Mouse (Mus musculus) MEL (cell line): Measurements from ENCODE around the gene Ndufaf2. TPM values are rescaled to one million over a fixed set of nuclear protein-coding genes. Genes with fewer than 3 reads are reported as not detected.

ENCODE experiments used
- DNase-seq: peaks from one replicate; pipeline ENCODE4 v3.0.0; 2011; ENCODE audit warnings: low read depth, low spot score
- H3K27ac ChIP-seq: 2 replicates; pipeline ENCODE4 v1.5.1; 2012; ENCODE audit warnings: low read depth, mild to moderate bottlenecking, control low read depth, low read length, moderate library complexity; ENCODE audit not compliant: control insufficient read depth
- H3K27me3 ChIP-seq, 2 experiments: fragments of 150-350 bp in 1 of 2; sonication (generic) in 1 of 2; 2 replicates each; pipeline ENCODE4 v1.6.1; 2012; ENCODE audit warnings: low read length in 2 of 2, mild to moderate bottlenecking in 2 of 2, improper control_type of control experiment in 1 of 2, moderate library complexity in 1 of 2; ENCODE audit not compliant: insufficient read depth in 2 of 2, control insufficient read depth in 1 of 2
- H3K36me3 ChIP-seq, 2 experiments: 2 replicates each; pipeline ENCODE4 v1.6.1; 2012 to 2014; ENCODE audit warnings: low read length in 2 of 2, improper control_type of control experiment in 1 of 2, inconsistent platforms in 1 of 2, mild to moderate bottlenecking in 1 of 2; ENCODE audit not compliant: insufficient read depth in 2 of 2, control insufficient read depth in 1 of 2
- H3K4me1 ChIP-seq, 2 experiments: fragments of 150-350 bp in 1 of 2; sonication (generic) in 1 of 2; 2 replicates each; pipeline ENCODE4 v1.6.1; 2012; ENCODE audit warnings: low read length in 2 of 2, improper control_type of control experiment in 1 of 2, mild to moderate bottlenecking in 1 of 2; ENCODE audit not compliant: insufficient read depth in 2 of 2, control insufficient read depth in 1 of 2
- H3K4me3 ChIP-seq, 2 experiments: fragments of 150-350 bp in 1 of 2; sonication (generic) in 1 of 2; 2 replicates each; pipeline ENCODE4 v1.5.1; 2012; ENCODE audit warnings: low read depth in 2 of 2, low read length in 2 of 2, mild to moderate bottlenecking in 2 of 2, moderate library complexity in 2 of 2, control low read depth in 1 of 2, improper control_type of control experiment in 1 of 2; ENCODE audit not compliant: control insufficient read depth in 1 of 2, insufficient read depth in 1 of 2
- H3K79me2 ChIP-seq: 2 replicates; pipeline ENCODE4 v1.6.1; 2012; ENCODE audit warnings: mild to moderate bottlenecking, low read length, moderate library complexity; ENCODE audit not compliant: control insufficient read depth, poor library complexity, insufficient read depth
- H3K9ac ChIP-seq: 2 replicates; pipeline ENCODE4 v1.6.1; 2012; ENCODE audit warnings: low read depth, mild to moderate bottlenecking, control low read depth, low read length, moderate library complexity; ENCODE audit not compliant: control insufficient read depth, poor library complexity, severe bottlenecking
- H3K9me3 ChIP-seq: fragments of 150-350 bp; sonication (generic); replicated peaks from 2 replicates; pipeline ENCODE4 v1.6.1; 2012; ENCODE audit warnings: mild to moderate bottlenecking, low read length, improper control_type of control experiment, moderate library complexity; ENCODE audit not compliant: insufficient read depth
- BHLHE40 ChIP-seq: IDR thresholded peaks from 2 replicates; pipeline ENCODE4 v1.6.1; 2012; ENCODE audit warnings: low read depth, mild to moderate bottlenecking, inconsistent platforms, low read length, improper control_type of control experiment, borderline replicate concordance
- CHD1 ChIP-seq: IDR thresholded peaks from 2 replicates; pipeline ENCODE4 v1.6.1; 2012; ENCODE audit warnings: low read depth, mild to moderate bottlenecking, inconsistent platforms, low read length, improper control_type of control experiment
- CTCF ChIP-seq, 3 experiments: IDR thresholded peaks in 2 of 3; conservative IDR thresholded peaks in 1 of 3; 2 replicates each; pipeline ENCODE4 v1.5.1; 2011 to 2012; ENCODE audit warnings: low read length in 3 of 3, low read depth in 2 of 3, mild to moderate bottlenecking in 2 of 3, improper control_type of control experiment in 1 of 3, inconsistent platforms in 1 of 3, mixed read lengths in 1 of 3, moderate library complexity in 1 of 3; ENCODE audit not compliant: control insufficient read depth in 1 of 3, insufficient read depth in 1 of 3, poor library complexity in 1 of 3, severe bottlenecking in 1 of 3
- E2F4 ChIP-seq: IDR thresholded peaks from 2 replicates; pipeline ENCODE4 v1.6.1; 2011; ENCODE audit warnings: low read depth, low read length, improper control_type of control experiment, borderline replicate concordance
- GABPA ChIP-seq: IDR thresholded peaks from 2 replicates; pipeline ENCODE4 v1.6.1; 2012; ENCODE audit warnings: low read depth, mild to moderate bottlenecking, inconsistent platforms, low read length, improper control_type of control experiment, moderate library complexity
- JUND ChIP-seq: IDR thresholded peaks from 2 replicates; pipeline ENCODE4 v1.6.1; 2011; ENCODE audit warnings: low read depth, mild to moderate bottlenecking, improper control_type of control experiment, low read length
- KAT2A ChIP-seq: conservative IDR thresholded peaks from 2 replicates; pipeline ENCODE4 v1.6.1; 2012; ENCODE audit warnings: low read depth, low read length, improper control_type of control experiment, inconsistent platforms
- MAX ChIP-seq: IDR thresholded peaks from 2 replicates; pipeline ENCODE4 v1.6.1; 2011; ENCODE audit warnings: low read length, improper control_type of control experiment
- MEF2A ChIP-seq: IDR thresholded peaks from 2 replicates; pipeline ENCODE4 v1.6.1; 2014; ENCODE audit warnings: low read depth, mild to moderate bottlenecking, inconsistent platforms, low read length, improper control_type of control experiment; ENCODE audit not compliant: poor library complexity, insufficient replicate concordance, severe bottlenecking; ENCODE audit errors: extremely low read depth
- NRF1 ChIP-seq: IDR thresholded peaks from 2 replicates; pipeline ENCODE4 v1.6.1; 2014; ENCODE audit warnings: low read depth, mild to moderate bottlenecking, inconsistent platforms, low read length, improper control_type of control experiment, moderate library complexity; ENCODE audit not compliant: poor library complexity, insufficient read depth, severe bottlenecking
- RAD21 ChIP-seq: IDR thresholded peaks from 2 replicates; pipeline ENCODE4 v1.6.1; 2011; ENCODE audit warnings: mild to moderate bottlenecking, low read depth, low read length, improper control_type of control experiment
- RCOR1 ChIP-seq: IDR thresholded peaks from 2 replicates; pipeline ENCODE4 v1.6.1; 2012; ENCODE audit warnings: low read depth, mild to moderate bottlenecking, inconsistent platforms, low read length, improper control_type of control experiment
- SIN3A ChIP-seq: IDR thresholded peaks from 2 replicates; pipeline ENCODE4 v1.6.1; 2012; ENCODE audit warnings: low read length, improper control_type of control experiment, inconsistent platforms
- SMC3 ChIP-seq: IDR thresholded peaks from 2 replicates; pipeline ENCODE4 v1.6.1; 2011; ENCODE audit warnings: low read depth, low read length, improper control_type of control experiment
- TAL1 ChIP-seq: IDR thresholded peaks from 2 replicates; pipeline ENCODE4 v1.6.1; 2012; ENCODE audit warnings: mild to moderate bottlenecking, inconsistent platforms, low read length, moderate library complexity, mixed read lengths
- TBP ChIP-seq: IDR thresholded peaks from 2 replicates; pipeline ENCODE4 v1.8.0; 2011; ENCODE audit warnings: low read depth, low read length, improper control_type of control experiment
- TCF12 ChIP-seq: IDR thresholded peaks from 2 replicates; pipeline ENCODE4 v1.6.1; 2014; ENCODE audit warnings: low read depth, mild to moderate bottlenecking, inconsistent platforms, low read length, improper control_type of control experiment, moderate library complexity
- USF1 ChIP-seq: IDR thresholded peaks from 2 replicates; pipeline ENCODE4 v1.6.1; 2014; ENCODE audit warnings: low read depth, mild to moderate bottlenecking, inconsistent platforms, low read length, improper control_type of control experiment, moderate library complexity
- USF2 ChIP-seq, 2 experiments: IDR thresholded peaks; 2 replicates each; pipeline ENCODE4 v1.6.1; 2011 to 2012; ENCODE audit warnings: improper control_type of control experiment in 2 of 2, low read length in 2 of 2, borderline replicate concordance in 1 of 2, inconsistent platforms in 1 of 2, low read depth in 1 of 2, mild to moderate bottlenecking in 1 of 2; ENCODE audit not compliant: insufficient read depth in 1 of 2
- ZC3H11A ChIP-seq: IDR thresholded peaks from 2 replicates; pipeline ENCODE4 v1.6.1; 2012; ENCODE audit warnings: low read depth, mild to moderate bottlenecking, inconsistent platforms, low read length, improper control_type of control experiment
- ZKSCAN1 ChIP-seq: IDR thresholded peaks from 2 replicates; pipeline ENCODE4 v1.6.1; 2012; ENCODE audit warnings: low read depth, mild to moderate bottlenecking, inconsistent platforms, low read length, improper control_type of control experiment, moderate library complexity
- ZNF384 ChIP-seq: IDR thresholded peaks from 2 replicates; pipeline ENCODE4 v1.6.1; 2012; ENCODE audit warnings: low read depth, mild to moderate bottlenecking, inconsistent platforms, low read length, improper control_type of control experiment
- polyA plus RNA-seq, 2 experiments: library from polyadenylated mRNA; stranded (reverse) in 1 of 2; unstranded in 1 of 2; fragments of >175 nt in 1 of 2; fragments of >200 nt in 1 of 2; gene quantifications; 2 replicates each; pipeline versions ENCODE4 v1.2.1 to v1.2.4; 2012; ENCODE audit warnings: low replicate concordance in 2 of 2, low read depth in 1 of 2; ENCODE audit not compliant: insufficient read length in 2 of 2, insufficient read depth in 1 of 2, missing spikeins in 1 of 2
- total RNA-seq: library from RNA; depleted of rRNA; stranded (reverse); fragments of 300-350 nt; gene quantifications from 2 replicates; pipeline ENCODE4 v1.2.3, GENCODE M21; 2012

Gene Ndufaf2
- total and polyA plus RNA-seq, 3 experiments = 50.9 to 76.0 TPM; not detected in 1

GRCm38 (mm10) chr13:108041358-108041757 is 117.1 kb downstream of the Ndufaf2 start (continued):
- TF ChIP-seq ZKSCAN1 = no peak
- peak; percentile 68 for TF ChIP-seq TBP
- peak; percentile 30 to 84 (median 80); a peak in 5 of 6 replicates for TF ChIP-seq CTCF (IDR thresholded peaks at IDR 0.05 in 2 of 3, conservative IDR thresholded peaks at IDR 0.05 in 1 of 3; ENCODE audit: control insufficient read depth in 1 of 3, insufficient read depth in 1 of 3, low read depth in 2 of 3, low read length in 3 of 3, poor library complexity in 1 of 3, severe bottlenecking in 1 of 3)
- no peak for TF ChIP-seq GABPA
- TF ChIP-seq CHD1 = no peak
- TF ChIP-seq RCOR1 = peak; percentile 90
- peak; percentile 63; the same call in 1 of the 2 replicates for TF ChIP-seq MAX
- TF ChIP-seq MEF2A = no peak
- TF ChIP-seq RAD21 = peak; percentile 85
- TF ChIP-seq E2F4 = no peak

GRCm38 (mm10) chr13:108040451-108040850 is 118.0 kb downstream of the Ndufaf2 start:
- H3K27ac ChIP-seq = no peak overlapping the region
- peaks cover 15 to 24% of the 10 kb centered on the region in 2 experiments for H3K4me1 ChIP-seq
- peak; percentile 27 for DNase-seq
- no peak overlapping the region for H3K9ac ChIP-seq
- peaks cover 16% of the 10 kb centered on the region for H3K79me2 ChIP-seq
- no peaks in the 10 kb centered on the region for H3K9me3 ChIP-seq
- H3K36me3 ChIP-seq = peaks cover 0 to 33% of the 10 kb centered on the region in 2 experiments; a peak in 2 of 4 replicates
- TF ChIP-seq JUND (no peak), ZC3H11A (no peak), ZNF384 (no peak), BHLHE40 (no peak), KAT2A (no peak), TAL1 (no peak), E2F4 (no peak), SMC3 (no peak), TCF12 (no peak), TBP (no peak), USF1 (no peak), NRF1 (no peak), RAD21 (no peak), ZKSCAN1 (no peak), USF2 (IDR thresholded peaks at IDR 0.05; ENCODE audit: borderline replicate concordance in 1 of 2, insufficient read depth in 1 of 2, low read depth in 1 of 2, low read length in 2 of 2) (no peak), SIN3A (no peak)
- no peaks in the 10 kb centered on the region for H3K27me3 ChIP-seq
- no peak overlapping the region for H3K4me3 ChIP-seq
